Mouse (Mus musculus) cerebellum, adult 11 months (tissue): ENCODE measurements around the gene Fat2.

Experiments used
- DNase-seq: peaks from one replicate; pipeline ENCODE4 v3.0.0; 2022

Gene Fat2

DNA sequence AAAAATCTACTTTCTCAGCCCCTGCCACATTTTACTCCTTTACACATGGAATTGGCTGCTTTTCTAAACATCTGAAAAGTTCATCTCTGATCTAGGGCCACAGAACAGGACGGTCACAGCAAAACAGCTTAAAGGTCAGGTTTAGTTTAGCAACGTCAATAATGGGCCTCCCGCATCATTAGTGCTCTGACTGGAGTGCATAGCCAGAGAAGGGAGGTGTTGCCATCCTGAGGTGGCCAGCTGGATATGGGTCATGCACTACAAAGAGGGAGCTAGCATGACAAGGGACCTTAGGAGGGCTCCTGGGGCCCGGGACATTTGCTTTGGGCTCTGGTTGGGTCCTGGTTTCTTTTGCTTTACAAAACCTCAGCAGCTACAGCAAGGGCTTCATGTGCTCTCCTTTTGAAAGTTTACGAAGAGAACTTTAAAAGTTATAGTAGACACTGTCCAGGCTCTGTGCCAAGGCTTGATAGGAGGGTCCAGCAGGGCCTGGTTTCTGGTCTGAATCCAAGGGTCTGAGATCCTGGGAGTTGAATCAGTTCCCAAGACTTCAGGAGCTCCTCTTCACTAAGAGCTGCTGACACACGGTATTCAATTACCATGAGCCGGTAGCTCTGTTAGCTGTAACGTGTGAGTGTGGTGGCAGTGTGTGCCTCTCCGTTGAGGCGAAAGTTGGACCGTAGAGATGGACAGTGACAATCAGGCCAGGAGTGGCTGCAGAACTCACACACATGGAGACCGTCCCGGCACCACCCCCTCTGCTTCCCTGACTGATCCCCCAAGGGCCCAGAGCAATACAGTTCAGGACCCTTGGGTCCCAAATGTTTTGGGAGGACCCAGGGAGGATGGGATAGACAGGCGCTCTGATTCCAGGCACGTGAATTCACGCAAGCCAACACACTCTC lies 6.2 kb downstream of the Fat2 start:
- no peak for DNase-seq

DNA sequence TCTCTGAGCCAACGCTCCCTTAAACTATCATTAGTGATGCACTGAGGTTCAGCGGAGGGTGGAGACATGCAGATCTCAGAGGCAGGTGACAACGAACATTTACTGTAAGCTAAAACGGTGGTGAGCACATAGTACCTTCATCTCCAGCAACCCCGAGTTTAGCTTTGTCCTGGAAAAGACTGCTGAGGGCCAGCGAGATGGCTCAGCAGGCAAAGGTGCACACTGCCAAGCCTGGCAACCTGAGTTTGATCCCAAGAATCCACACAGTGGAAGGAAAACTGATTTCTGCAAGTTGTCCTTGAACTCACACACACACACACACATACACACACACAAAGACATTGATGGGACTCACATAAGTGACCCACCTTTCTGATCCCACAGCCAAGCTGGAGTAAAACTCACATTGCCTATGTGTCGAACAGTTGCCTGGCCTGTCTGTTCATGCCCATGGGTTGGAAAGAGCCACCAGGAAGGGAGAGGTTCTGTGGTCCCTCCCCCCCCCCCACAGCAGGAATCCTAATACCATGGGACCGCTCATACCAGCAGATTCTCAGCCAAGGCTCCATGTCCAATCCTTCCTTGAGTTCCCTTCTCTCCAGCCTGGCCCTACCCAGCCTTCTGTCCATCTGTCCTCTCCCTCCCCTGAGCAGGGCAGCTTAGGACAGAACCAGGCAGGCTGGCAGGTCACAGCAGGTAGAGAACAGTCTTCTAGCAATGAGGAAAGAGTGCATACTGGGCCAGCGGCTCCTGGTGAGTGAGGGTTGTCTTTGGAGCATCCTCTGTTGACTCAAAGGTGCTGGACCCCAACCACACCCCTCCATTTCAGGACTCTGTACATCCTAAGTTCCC lies 8.6 kb downstream of the Fat2 start:
- peak; percentile 74 for DNase-seq

DNA sequence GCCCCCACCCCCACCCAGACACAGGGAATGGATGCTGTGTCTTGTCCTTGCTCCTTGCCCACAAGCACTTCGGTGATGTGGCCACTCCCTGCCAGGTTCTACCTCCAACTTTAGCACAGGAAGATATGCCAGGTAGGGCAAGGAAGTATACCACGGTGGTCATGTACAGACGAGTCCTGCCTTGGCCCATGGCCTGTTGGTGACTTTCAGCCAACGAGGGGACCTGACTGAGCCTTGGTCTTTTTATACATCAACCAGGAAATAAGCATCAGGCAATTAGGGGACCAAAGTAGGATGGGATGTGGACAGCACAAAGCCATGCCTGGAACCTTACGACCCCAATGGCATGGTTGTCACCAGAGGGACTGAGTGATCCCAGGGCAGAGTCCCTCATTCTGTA lies 9.3 kb downstream of the Fat2 start:
- DNase-seq = no peak

GRCm38 (mm10) chr11:55326211-55326610 lies 10.2 kb downstream of the Fat2 start:
- DNase-seq = no peak

- peak; percentile 88 for DNase-seq
These were observed 12.5 kb downstream of the Fat2 start for GRCm38 (mm10) chr11:55323854-55324253.

DNA sequence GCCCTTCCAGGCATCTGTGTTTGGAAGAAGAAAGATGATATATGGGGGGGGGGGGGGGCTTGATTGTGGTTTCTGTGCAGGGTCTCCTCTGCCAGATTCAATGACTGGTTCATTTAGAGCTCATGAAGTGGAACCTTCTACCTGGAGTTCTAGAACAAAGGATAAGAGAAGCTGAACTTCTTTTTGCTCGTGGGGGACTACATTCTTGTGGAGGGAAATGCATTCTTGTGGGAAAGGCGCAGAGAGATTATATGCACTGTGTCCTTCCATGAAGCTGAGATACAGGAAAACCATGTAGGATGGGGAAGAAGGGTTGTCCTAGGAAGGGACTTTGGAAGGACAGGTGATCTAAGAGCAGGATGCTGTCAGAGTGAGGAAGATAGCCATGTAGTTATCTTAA lies 15.4 kb downstream of the Fat2 start:
- DNase-seq = no peak

- no peak for DNase-seq
These were observed 20.4 kb downstream of the Fat2 start for GRCm38 (mm10) chr11:55315966-55316365.

DNA sequence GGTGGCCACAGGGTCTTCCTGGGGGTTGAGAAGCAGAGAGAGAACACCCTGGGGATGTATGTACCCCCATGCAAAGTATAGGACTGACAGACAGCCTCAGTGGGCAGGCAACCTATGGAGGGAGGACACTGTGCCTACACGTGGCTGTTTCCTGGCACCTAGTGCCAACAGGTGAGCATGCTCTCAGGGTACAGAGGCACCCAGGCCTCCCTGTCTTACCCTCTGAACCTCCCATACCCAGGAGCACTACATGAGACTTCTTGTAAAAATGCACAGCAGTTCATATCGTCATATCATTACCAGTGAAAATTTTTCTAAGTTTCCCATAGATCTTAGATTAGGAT lies 21.7 kb downstream of the Fat2 start:
- DNase-seq = no peak

DNA sequence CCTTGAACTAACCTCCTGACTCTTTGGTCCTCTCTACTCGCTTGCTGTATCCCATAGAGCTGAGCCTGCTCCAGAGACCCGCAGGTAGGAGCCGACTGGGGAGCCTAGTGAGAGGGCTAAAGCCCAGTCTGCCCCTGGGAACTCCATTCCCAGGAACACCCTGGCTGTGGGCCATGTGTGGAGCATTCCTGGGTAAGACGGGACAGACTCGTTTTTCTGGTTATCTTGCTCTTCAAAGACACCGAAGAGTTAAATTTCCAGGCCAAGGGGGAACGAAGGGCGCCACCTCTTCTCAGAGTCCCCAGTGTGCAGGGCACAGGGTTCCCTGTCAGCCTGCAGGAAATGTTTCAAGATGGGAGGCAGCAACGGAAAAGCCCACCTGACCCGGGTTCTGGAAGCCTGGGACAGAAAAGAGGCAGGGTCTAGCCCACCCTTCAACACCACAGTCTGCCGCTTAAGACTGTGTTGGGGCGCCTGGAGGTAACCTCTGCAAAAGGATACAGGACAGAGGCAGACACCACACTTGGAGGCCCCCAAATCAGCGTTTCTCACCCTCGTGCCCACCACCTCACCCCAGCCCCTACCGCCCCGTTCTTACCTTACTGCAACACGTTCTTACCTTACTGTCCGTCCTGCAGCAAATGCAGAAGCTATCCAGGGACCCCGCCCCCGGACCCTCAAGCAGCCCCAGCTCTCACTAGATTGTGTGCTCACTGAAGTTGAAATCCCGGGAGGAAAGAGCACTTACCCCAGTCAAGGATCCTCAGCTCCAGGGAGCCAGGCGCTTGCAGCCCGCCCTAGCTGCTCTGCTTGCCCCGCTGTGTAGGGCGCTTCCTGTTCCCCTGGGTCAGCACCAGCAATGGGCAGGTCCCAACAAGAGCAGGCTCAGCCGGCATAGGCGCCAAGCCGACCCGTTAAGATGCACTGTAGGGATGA lies 22.3 kb downstream of the Fat2 start:
- DNase-seq = no peak

DNA sequence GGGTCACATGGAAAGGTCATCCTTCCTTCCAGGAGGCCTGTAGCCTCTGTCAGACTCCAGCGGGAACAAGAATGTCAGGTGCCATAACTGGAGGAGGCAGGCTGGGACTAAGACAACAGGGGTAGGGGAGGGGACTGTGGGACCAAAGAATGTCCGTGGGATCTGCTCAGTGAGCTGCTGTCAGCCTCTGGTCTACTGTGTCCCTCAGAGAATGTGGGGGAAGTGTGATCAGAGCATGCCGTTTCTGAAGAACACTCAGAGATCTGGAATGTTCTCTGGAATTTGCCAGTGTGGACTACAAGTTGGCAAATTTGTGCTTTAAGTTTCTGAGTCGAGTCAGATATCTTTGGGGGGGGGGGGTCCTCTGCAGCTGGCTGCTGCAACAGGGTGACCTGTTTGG lies 34.0 kb downstream of the Fat2 start:
- DNase-seq = no peak

DNA sequence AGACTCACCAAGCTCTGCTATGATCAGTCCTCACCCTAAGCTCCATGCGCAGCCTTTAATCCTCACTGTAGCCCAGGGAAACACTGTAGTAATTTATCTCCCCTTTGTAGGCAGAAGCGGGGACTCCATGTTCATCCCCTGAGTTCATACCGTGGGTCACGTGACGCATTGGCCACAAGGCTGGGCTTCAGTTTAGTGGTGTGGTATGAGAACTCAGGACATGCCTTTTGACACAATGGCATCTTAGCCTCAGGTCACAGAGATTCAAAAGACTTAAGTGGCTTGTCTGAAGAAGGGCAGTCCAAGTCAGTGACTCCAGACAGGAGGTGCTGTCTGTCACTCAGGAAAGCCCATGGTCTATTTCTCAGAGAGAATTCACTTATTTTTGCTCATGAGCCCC lies 43.2 kb downstream of the Fat2 start:
- no peak for DNase-seq

DNA sequence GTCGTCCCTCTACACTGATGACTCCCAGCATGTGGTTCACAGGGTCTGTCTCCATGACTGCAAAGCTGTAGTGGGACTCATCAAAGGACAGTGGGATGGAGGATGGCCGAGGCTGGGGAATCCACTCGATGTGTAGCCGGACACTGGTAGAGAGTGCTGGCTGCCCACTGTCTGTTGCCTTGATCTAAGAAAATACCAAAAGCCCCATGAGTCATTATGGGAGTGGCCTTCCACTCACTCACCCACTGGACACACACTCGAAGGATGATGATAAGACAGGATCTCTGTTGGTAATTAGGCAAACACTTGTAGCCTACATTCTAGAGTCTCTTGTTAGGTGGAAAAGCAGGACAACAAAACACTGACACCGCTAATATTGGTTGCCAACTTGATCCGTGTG lies 44.5 kb downstream of the Fat2 start:
- no peak for DNase-seq

- no peak for DNase-seq
These were observed 46.4 kb downstream of the Fat2 start for GRCm38 (mm10) chr11:55289851-55290391.

GRCm38 (mm10) chr11:55274756-55275155 lies 61.6 kb downstream of the Fat2 start:
- peak; percentile 89 for DNase-seq

GRCm38 (mm10) chr11:55268580-55268979 lies 67.8 kb downstream of the Fat2 start:
- DNase-seq = no peak

- no peak for DNase-seq
These were observed 70.7 kb downstream of the Fat2 start for GRCm38 (mm10) chr11:55265647-55266046.

DNA sequence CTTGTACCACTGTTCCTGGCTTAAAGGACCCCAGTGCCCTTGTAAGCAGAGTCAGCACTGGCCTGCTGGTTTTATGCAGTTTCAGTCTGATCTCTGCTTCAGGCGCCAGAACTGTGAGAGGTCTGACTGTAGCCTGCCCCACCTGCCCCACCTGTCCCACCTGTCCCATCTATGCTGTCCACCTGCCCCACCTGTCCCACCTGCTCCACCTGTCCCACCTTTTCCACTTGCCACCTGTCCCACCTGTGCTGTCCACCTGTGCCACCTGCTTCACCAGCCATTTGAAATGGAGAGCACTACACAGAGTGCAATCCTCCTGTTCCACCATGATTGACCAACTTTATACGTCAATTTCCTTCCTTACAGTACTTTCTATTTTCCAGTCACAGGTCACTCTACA lies 72.0 kb downstream of the Fat2 start:
- DNase-seq = no peak

DNA sequence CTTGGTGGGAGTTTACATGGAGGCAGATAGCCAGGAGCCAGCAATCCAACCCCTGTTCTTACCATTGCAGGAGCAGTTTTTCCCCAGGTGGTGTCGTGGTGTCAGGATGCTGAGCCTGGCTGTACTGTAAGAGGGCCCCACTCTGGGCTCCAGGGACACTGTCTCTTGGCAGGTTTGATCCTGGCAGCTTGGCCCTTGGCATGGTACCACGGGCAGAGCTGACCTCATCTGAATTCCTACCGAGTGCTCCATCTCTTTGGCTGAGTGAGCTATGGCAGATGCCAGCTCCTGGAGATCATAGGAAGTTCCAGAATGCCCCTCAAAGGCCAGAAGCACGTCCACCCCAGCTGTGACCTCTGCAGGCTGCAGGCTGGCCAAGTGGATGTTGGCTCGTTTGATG lies 74.4 kb downstream of the Fat2 start:
- DNase-seq = peak; percentile 95

DNA sequence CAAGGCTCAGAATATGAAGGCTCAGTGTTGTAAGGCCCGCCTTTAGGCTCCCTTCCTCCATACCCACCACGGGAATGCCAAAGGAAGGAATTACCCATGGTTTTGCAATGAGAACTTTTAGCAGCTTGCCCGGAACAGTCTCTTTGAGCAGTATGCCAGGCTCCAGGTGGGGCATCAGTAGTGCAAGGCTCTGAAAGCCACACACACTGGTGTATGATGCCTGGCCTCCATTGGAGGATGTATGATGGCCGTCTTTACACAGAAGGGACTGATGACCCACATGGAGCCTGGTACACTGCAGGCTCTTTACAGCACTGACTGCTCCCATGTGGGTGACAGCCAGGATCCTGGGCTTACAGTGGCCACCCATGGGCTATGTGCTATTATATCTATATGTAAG lies 75.3 kb downstream of the Fat2 start:
- no peak for DNase-seq

GRCm38 (mm10) chr11:55253391-55253790 lies 83.0 kb downstream of the Fat2 start:
- no peak for DNase-seq

GRCm38 (mm10) chr11:55250527-55250926 lies 85.8 kb downstream of the Fat2 start:
- no peak for DNase-seq

GRCm38 (mm10) chr11:55240556-55240955 lies 95.8 kb downstream of the Fat2 start:
- DNase-seq = peak; percentile 77

DNA sequence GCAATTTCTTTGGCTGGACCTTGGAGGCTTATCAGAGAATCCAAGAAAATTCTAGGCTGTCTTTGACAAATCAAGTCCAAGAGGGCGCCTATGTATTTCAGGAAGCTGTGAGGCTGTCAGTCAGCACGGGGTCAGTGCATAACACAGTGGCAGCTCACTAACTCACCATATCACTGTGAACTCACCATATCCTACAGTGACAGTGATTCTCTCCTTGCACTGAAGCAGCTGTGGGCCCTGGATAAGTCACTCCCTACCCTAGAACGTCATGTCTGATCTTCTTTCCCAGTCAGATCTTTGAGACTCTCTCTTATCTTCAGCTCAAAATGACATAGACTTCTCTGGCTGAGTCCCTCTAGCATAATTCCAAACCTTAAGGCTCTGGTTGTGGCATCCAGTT lies 96.9 kb downstream of the Fat2 start:
- no peak for DNase-seq
